Mouse (Mus musculus) monocyte, adult 2 months (primary cell): Measurements from ENCODE around the gene Efcc1.

ENCODE experiments used
- DNase-seq, 2 experiments: peaks; one replicate each; pipeline ENCODE4 v3.0.0; 2022; ENCODE audit warnings: low spot score in 2 of 2, low read depth in 1 of 2

The Efcc1 gene

GRCm38 (mm10) chr6:87730591-87731462, at the start of gene Efcc1:
TSS of gene Efcc1 (plus strand) at chr6:87730869.
- no peak for DNase-seq

- no peak for DNase-seq
Measured at GRCm38 (mm10) chr6:87695947-87696346, 34.7 kb upstream of the Efcc1 start.

- DNase-seq, result no peak
Measured at GRCm38 (mm10) chr6:87696544-87696943, 34.1 kb upstream of the Efcc1 start.

- DNase-seq, result no peak
Measured at GRCm38 (mm10) chr6:87706246-87706645, 24.4 kb upstream of the Efcc1 start.

- DNase-seq, result no peak
Measured at GRCm38 (mm10) chr6:87712311-87712710, 18.4 kb upstream of the Efcc1 start.

- DNase-seq, result no peak
Measured at GRCm38 (mm10) chr6:87714091-87714490, 16.6 kb upstream of the Efcc1 start.

- DNase-seq, result no peak
Measured at GRCm38 (mm10) chr6:87722631-87723030, 8.0 kb upstream of the Efcc1 start.

GRCm38 (mm10) chr6:87725267-87725912, 5.3 kb upstream of the Efcc1 start:
- no peak for DNase-seq

GRCm38 (mm10) chr6:87728102-87728501, 2.6 kb upstream of the Efcc1 start:
- no peak for DNase-seq

- no peak for DNase-seq
Measured at GRCm38 (mm10) chr6:87730141-87730540, 528 bp upstream of the Efcc1 start.

GRCm38 (mm10) chr6:87731463-87732095, 910 bp downstream of the Efcc1 start:
- DNase-seq, result no peak

- DNase-seq, result no peak
Measured at GRCm38 (mm10) chr6:87732151-87733011, 1.7 kb downstream of the Efcc1 start.

- no peak for DNase-seq
Measured at GRCm38 (mm10) chr6:87733131-87733930, 2.7 kb downstream of the Efcc1 start.

GRCm38 (mm10) chr6:87734136-87734535, 3.5 kb downstream of the Efcc1 start:
- no peak for DNase-seq

- no peak for DNase-seq
Measured at GRCm38 (mm10) chr6:87736923-87737322, 6.3 kb downstream of the Efcc1 start.

GRCm38 (mm10) chr6:87737921-87738626, 7.4 kb downstream of the Efcc1 start:
- no peak for DNase-seq

GRCm38 (mm10) chr6:87739898-87740297, 9.2 kb downstream of the Efcc1 start:
- no peak for DNase-seq

- no peak for DNase-seq
Measured at GRCm38 (mm10) chr6:87740496-87740895, 9.8 kb downstream of the Efcc1 start.

GRCm38 (mm10) chr6:87741978-87742377, 11.3 kb downstream of the Efcc1 start:
- DNase-seq, result peak in 1 of 2 experiments; percentile 22

- DNase-seq, result peak; percentile 66 to 71
Measured at GRCm38 (mm10) chr6:87742804-87743203, 12.1 kb downstream of the Efcc1 start.
